In genomic region chr10:130298748-130299147, GRCm38 (mm10) we compare ENCODE assay signal across 11 mouse cellular contexts. TPM values are rescaled to one million over a fixed set of nuclear protein-coding genes. Genes with fewer than 3 reads are reported as not detected.
DNase-seq lines count a peak whose midpoint lies in the region; ATAC-seq and TF ChIP-seq lines count a peak whose summit lies in the region.
"Not testable (repeated sequence)": the region's sequence is repeated elsewhere in the genome, so short reads cannot be mapped to it uniquely, and the experiment has no call there.
"Had no signal": no experiment of that assay in that cellular context is flagged by ENCODE, and none has a peak within 500 bp of the region (broad histone marks: within the 10 kb centered on the region; RNA-seq: fewer than 3 reads in every experiment).

No protein-coding gene starts in this region.

- not testable (repeated sequence) for H3K4me1 ChIP-seq in kidney, postnatal 0 days (replicated peaks; ENCODE audit: insufficient read depth, low read length); liver, adult 2 months (ENCODE audit: control insufficient read depth, insufficient read depth, low read length); thymus, adult 2 months (replicated peaks; ENCODE audit: control insufficient read depth, insufficient read depth, low read length)

- TF ChIP-seq POLR2A in liver, adult 2 months (IDR thresholded peaks at IDR 0.05; ENCODE audit: extremely low read depth, insufficient read depth, low read length); thymus, adult 2 months (IDR thresholded peaks at IDR 0.05; ENCODE audit: control insufficient read depth, extremely low read depth, insufficient read depth, low read length, poor library complexity): not testable (repeated sequence)

- H3K4me2 ChIP-seq in kidney, postnatal 0 days (ENCODE audit: low read length), result not testable (repeated sequence)

- peak; percentile 66 for DNase-seq in CD4-positive, CD25-positive, alpha-beta regulatory T cell, adult 2 months (ENCODE audit: low read depth, low spot score)
- peak; percentile 51 for DNase-seq in adipocyte (ENCODE audit: low spot score)
- peak; percentile 49 to 63 for DNase-seq in cerebellum, postnatal 14 days
- DNase-seq in gastrocnemius, adult 2 months; liver, adult 2 months (ENCODE audit: extremely low read depth, low read depth, low spot score): not testable (repeated sequence)
- peak; percentile 25 for DNase-seq in kidney, postnatal 0 days (ENCODE audit: low spot score)
- DNase-seq in naive thymus-derived CD4-positive, alpha-beta T cell, adult 2 months (ENCODE audit: low read depth), result peak; percentile 53
- peak; percentile 25 for DNase-seq in thymus, adult 2 months

- not testable (repeated sequence) for H3K9me3 ChIP-seq in kidney, postnatal 0 days (replicated peaks; ENCODE audit: low read length)

- not testable (repeated sequence) for H3K36me3 ChIP-seq in kidney, postnatal 0 days (ENCODE audit: insufficient read depth, low read length); liver, adult 2 months (ENCODE audit: control insufficient read depth, insufficient read depth, low read length); thymus, adult 2 months (ENCODE audit: control insufficient read depth, insufficient read depth, low read length)

- H3K27ac ChIP-seq in gastrocnemius, adult 2 months; kidney, postnatal 0 days; liver, adult 2 months (replicated peaks; ENCODE audit: insufficient read depth, low read depth, low read length); thymus, adult 2 months (ENCODE audit: control insufficient read depth, insufficient read depth, low read length): not testable (repeated sequence)

- intact Hi-C loops in gastrocnemius, adult 2 months (cut with DNase I), result loop anchor here (2.0 kb wide), 1 partner anchor 70 kb away; no protein-coding TSS in a partner anchor

- ATAC-seq in kidney, postnatal 0 days (replicated peaks; ENCODE audit: low FRiP score, low read depth), result not testable (repeated sequence)

- TF ChIP-seq CTCF in gastrocnemius, adult 2 months (IDR thresholded peaks at IDR 0.05), result peak; percentile 64
- peak; percentile 63 for TF ChIP-seq CTCF in kidney, postnatal 0 days (IDR thresholded peaks at IDR 0.05; ENCODE audit: low read depth)
- peak; percentile 48 for TF ChIP-seq CTCF in liver, adult 2 months (IDR thresholded peaks at IDR 0.05; ENCODE audit: low read depth, low read length)
- TF ChIP-seq CTCF in thymus, adult 2 months (IDR thresholded peaks at IDR 0.05; ENCODE audit: borderline replicate concordance, control insufficient read depth, extremely low read depth, insufficient read depth, low read length, poor library complexity), result not testable (repeated sequence)

- 18% methylated on average over 4 of the region's 4 CpGs for WGBS in kidney, postnatal 0 days
- WGBS in liver, adult 2 months, result 15% methylated on average over 4 of the region's 4 CpGs
- WGBS in thymus, adult 2 months, result 19% methylated on average over 4 of the region's 4 CpGs

- H3K27me3 ChIP-seq in kidney, postnatal 0 days (ENCODE audit: insufficient read depth, low read length); liver, adult 2 months (ENCODE audit: control insufficient read depth, insufficient read depth, low read length); thymus, adult 2 months (ENCODE audit: control insufficient read depth, insufficient read depth, low read length): not testable (repeated sequence)

- H3K9ac ChIP-seq in kidney, postnatal 0 days (ENCODE audit: low read depth, low read length); liver, adult 2 months (ENCODE audit: low read depth, low read length): not testable (repeated sequence)

- not testable (repeated sequence) for H3K79me2 ChIP-seq in liver, adult 2 months (ENCODE audit: control insufficient read depth, insufficient read depth, low read length)

- H3K4me3 ChIP-seq in gastrocnemius, adult 2 months; kidney, postnatal 0 days (replicated peaks; ENCODE audit: low read depth, low read length); liver, adult 2 months (ENCODE audit: insufficient read depth, low read depth, low read length); thymus, adult 2 months (ENCODE audit: control insufficient read depth, insufficient read depth, low read length): not testable (repeated sequence)

RNA-seq across cellular contexts. Expression of gene Neurod4, which starts 18.7 kb away (rescaled TPM):
- not detected for total RNA-seq in gastrocnemius, adult 2 months (2021)
- not detected in 2 replicates for polyA plus RNA-seq in kidney, postnatal 0 days (2015; fragmentation: Nextera tagmentation; extraction: Ambion mirVana)
- not detected in 2 replicates for total RNA-seq in liver, adult 2 months (2014; rRNA removed)
- polyA plus RNA-seq in liver, adult 2 months (2012; rRNA removed), result not detected in 2 replicates
- 0.05 TPM in 1 of 2 replicates, not detected in the other for polyA plus RNA-seq in thymus, adult 2 months (2012; rRNA removed)
- total RNA-seq: gastrocnemius, adult 8-10 months had no signal
- polyA plus RNA-seq: G1E; lung, embryonic 15.5 days had no signal

RNA-seq across cellular contexts. Expression of gene Tespa1, which starts 23.9 kb away (rescaled TPM):
- under 1 TPM; 0.28 to 0.59 TPM for total RNA-seq in gastrocnemius, adult 2 months (2021)
- 0.14 TPM in 1 of 2 replicates, not detected in the other for polyA plus RNA-seq in kidney, postnatal 0 days (2015; fragmentation: Nextera tagmentation; extraction: Ambion mirVana)
- total RNA-seq in liver, adult 2 months (2014; rRNA removed), result 0.74 and 1.0 TPM in 2 replicates
- 0.06 and 0.11 TPM in 2 replicates for polyA plus RNA-seq in liver, adult 2 months (2012; rRNA removed)
- 68.1 and 72.4 TPM in 2 replicates for polyA plus RNA-seq in thymus, adult 2 months (2012; rRNA removed)

Comparison
In these comparisons a context has a peak if more than half of its experiments do, and no peak if none do; other contexts are left out.
1. RNA of gene Tespa1, which starts 23.9 kb away (polyA plus RNA-seq): 68.1 to 72.4 TPM in thymus, adult 2 months; 0.14 TPM in kidney, postnatal 0 days and 0.06 to 0.11 TPM in liver, adult 2 months; every median in the first group is over 10 times any median in the second.